Mouse (Mus musculus) spleen, adult 2 months (tissue): ENCODE data around the gene Klrb1b.

Experiments used
- CTCF ChIP-seq: fragments of 200-500 bp; IDR thresholded peaks from 2 replicates; pipeline ENCODE4 v1.5.1; 2011; ENCODE audit warnings: mild to moderate bottlenecking, inconsistent platforms; ENCODE audit not compliant: insufficient read depth, insufficient read length, insufficient replicate concordance; ENCODE audit errors: extremely low read depth
- POLR2A ChIP-seq: fragments of 200-500 bp; IDR thresholded peaks from 2 replicates; pipeline ENCODE4 v1.6.1; 2011; ENCODE audit warnings: low read depth, low read length, inconsistent platforms

DNA sequence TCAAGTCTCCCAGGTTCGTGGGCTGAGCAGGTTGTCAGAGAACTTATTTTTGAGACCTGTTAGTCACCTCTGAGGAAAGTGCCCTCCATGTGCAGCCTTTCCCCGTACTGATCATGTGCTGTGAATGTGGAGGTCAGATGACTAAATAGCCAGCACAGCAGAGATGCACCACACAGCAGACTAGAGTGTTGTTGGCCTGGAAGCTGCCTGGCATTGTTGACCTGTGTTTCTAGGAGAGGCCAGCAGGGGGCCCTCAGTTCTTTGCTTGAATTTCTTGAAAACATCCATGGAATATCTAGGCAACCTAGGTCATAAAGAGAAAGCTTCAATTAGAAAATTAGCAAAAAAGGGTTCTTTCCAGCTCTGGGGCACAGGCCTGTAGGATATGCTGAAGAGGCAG, 23.8 kb upstream of the Klrb1b start:
- TF ChIP-seq CTCF (peak; percentile 54; the same call in 1 of the 2 replicates), POLR2A (no peak)
